Mouse (Mus musculus) cerebellum, postnatal 36 days (tissue): ENCODE measurements around the gene 1810055G02Rik.

Experiments
- DNase-seq, 2 experiments: peaks; one replicate each; pipeline ENCODE4 v3.0.0; 2021 to 2022; ENCODE audit warnings: mixed read lengths in 2 of 2

1810055G02Rik gene

DNA sequence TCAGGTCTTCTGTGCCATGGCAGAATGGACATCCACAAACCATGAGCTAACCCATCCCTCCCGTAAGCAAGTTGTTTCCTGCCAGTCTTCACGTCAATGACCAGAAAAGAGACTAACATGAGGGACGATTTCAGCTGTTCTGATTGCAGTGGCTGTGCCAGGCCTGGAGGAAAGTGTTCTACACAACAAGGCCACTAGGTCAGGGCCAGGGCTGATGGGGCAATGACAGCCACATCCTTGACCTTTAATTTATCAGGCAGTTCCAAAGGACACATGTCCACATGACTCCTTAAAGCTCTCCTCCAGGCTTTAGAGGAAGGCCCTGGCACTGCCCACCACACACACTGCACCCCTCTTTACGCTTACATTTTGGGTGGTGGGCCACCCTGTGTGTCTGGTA lies 12.6 kb upstream of the 1810055G02Rik start:
- no peak for DNase-seq

DNA sequence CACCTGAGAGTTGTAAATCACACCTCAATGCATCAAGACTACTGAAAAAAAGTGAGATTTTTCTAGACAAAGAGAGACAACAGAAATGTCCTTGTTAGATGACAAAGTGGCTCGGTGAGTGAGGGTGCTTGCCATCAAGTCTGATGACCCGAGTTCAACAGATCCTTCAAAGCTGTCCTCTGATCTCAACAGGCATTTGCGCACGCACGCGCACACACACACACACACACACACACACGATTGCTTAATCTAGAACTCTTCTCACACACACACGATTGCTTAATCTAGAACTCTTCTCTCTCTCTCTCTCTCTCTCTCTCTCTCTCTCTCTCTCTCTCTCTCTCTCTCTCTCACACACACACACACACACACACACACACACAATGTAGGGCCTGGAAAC lies 12.1 kb upstream of the 1810055G02Rik start:
- DNase-seq = no peak

DNA sequence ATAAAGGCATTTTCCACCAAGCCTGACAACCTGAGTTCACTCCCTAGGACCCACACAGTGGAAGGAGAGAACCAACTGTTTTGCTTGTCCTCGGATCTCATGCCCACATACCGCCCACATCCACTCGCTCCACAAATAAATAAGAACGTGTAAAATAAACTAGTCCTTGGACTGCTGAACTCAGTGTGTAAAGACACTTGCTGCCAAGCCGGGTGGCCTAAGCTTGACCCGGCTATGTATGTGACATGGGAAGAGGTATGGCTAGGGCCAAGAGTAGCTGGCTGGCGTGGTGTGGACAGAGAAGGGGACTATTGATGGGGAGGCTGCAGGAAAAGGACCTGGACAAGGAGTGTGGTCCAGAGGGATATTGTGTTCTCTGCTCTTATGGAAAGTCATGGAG lies 10.1 kb upstream of the 1810055G02Rik start:
- no peak for DNase-seq

DNA sequence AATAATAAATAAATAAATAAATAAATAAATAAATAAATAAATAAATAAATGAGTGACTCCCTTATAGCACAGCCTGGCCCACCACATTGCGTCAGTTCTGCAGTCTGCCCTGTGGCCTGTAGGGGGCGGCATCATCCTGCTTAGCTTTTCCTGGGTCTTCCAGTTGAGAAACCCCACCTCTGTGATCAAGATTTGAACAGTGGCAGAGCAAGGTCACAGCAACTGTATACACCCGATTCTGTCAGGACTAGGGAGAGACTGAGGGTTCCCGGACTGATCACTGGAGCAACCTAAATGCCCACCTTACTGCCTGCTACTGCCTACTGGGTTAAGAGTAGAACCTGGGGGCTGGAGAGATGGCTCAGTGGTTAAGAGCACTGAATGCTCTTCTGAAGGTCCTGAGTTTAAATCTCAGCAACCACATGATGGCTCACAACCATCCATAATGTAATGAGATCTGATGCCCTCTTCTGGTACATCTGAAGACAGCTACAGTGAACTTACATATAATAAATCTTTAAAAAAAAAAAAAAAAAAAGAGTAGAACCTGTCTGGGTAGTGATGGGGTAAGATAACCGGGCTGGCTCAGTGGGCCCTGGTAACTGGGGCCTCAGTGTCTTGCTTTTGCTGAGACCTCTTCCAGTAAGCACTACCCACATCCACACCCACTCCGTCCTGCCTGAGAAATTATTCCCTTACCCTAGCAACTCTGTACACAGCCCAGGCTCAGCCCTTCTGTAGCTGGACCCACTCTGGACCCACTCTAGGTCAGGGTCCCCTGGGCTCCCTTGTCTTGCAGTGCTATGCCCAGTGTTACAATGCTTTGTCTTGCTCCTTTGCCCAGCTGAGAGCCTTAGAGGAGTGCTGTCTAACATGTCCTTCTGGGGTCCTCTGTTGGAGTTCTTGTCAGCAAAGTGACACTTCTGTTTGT lies 8.3 kb upstream of the 1810055G02Rik start:
- peak; percentile 85 for DNase-seq

DNA sequence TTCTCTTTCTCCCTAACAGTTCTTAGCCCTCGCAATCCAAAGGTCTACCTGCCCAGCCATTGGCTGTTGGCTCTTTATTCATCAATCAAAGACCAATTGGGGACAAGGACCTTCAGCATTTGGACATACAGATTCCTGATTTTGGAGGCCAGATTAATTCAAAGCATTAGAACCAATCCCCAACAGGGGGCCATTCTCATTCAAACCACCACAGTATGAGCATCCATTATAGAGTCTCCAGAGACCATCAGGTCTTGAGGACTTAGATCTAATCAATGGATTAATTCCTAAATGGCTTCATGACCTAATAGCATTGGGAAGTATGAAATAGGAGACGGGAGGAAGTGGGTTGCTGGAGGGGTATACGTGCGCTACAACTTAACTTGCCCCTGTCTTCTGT lies 5.6 kb upstream of the 1810055G02Rik start:
- no peak for DNase-seq

DNA sequence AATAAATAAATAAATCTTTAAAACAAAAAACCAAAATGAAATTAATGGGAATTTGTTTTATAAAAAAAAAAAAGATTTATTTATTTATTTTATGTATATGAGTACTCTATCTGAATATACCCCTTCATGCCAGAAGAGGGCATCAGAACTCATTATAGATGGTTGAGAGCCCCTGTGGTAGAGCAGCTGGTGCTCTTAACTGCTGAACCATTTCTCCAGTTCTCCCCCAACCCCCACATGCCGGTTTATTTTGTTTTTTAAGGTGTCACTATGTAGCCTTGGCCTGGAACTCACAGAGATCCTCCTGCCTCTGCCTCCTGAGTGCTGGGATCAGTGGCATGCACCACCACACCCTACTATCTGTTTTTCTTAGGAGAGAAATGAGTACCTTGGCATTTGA lies 1.8 kb upstream of the 1810055G02Rik start:
- DNase-seq = no peak

DNA sequence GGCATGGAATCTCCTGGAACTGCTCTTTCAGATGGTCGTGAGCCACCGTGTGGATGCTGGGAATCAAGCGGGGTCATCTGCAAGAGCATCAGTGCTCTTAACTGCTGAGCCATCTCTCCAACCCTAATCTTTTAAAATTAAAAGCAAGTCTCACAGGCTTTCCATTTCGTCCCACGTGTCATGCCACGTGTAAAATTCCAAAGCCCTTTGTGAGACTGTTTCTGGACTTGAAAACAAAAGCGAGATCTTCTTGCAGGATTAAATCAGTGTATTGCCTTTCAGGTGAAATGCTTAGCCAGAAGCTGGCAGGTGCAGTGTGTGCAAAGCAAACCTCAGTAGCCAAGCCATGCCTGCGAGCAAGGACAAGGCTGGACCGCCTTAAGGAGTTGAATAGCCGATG lies 540 bp upstream of the 1810055G02Rik start:
- DNase-seq = no peak

DNA sequence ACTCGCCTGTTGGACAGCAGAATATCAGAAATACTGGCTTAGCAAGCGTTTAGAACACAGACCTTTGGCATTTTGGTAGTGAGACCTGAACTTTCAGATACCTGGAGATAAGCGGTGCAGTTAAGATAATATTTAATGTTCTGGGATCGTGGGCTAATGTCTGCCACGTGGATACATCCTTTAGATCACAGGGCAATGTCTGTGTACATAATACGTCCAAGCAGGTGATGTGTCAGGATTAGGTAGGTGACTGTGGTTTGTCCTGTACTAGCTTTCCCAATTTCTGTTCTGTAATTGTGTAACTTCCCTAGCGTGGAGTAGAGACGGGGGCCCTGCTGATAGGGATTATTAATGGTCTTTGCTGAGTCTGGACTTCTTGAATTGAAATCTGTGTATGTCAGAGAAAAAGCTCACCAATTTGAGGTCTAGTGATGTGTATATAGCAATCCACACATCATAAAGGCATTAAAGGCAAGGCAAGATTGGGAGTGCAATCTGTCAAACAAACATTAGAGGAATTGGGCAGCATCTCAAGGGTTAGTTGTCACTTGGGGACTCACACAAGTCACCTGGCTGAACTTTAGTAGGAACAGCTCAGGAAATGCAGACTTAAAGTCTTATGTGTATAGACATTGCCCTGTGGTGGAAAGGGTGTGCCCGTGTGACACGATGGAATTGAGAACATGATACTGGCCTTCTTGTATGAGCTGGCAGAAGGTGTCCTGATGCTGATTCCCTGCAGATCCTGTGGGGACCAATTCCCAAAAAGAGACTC lies 1.1 kb downstream of the 1810055G02Rik start:
- DNase-seq = no peak

DNA sequence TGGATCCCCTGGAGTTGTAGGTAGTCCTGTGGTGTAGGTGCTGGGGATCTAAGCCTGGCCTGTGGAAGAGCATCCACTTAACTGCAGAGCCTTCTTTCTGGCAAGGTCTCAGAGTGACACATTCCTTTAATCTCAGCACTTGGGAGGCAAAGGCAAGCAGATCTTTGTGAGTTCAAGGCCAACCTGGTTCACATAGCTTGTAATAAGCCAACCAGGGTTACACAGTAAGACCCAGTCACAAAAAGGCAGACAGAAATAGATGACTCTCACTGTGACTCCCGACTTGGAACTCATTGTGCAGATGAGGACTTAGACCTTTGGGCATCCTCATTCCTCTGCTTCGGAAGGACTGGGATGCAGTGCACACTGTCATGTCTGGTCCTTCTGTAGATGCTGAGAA lies 2.3 kb downstream of the 1810055G02Rik start:
- DNase-seq = no peak

DNA sequence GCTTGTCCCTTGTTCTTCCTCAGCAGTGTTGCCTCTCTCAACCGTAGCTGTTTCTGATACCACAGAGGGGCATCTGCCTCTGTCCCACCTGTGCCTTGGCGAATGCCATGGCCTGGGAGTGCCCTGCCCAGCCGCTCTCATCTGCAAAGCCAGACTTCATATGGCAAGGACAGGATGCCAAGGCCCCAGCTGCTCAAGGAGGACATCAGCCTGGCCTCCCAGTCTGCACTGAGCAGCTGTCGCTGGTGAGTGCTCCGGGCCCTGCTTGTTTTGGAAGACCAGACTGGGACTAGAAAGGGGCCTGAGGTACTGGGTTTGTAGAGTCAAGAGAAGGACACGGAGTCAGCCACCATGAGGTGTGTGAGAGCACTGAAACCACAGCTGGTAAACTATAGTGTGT lies 6.3 kb downstream of the 1810055G02Rik start:
- no peak for DNase-seq

DNA sequence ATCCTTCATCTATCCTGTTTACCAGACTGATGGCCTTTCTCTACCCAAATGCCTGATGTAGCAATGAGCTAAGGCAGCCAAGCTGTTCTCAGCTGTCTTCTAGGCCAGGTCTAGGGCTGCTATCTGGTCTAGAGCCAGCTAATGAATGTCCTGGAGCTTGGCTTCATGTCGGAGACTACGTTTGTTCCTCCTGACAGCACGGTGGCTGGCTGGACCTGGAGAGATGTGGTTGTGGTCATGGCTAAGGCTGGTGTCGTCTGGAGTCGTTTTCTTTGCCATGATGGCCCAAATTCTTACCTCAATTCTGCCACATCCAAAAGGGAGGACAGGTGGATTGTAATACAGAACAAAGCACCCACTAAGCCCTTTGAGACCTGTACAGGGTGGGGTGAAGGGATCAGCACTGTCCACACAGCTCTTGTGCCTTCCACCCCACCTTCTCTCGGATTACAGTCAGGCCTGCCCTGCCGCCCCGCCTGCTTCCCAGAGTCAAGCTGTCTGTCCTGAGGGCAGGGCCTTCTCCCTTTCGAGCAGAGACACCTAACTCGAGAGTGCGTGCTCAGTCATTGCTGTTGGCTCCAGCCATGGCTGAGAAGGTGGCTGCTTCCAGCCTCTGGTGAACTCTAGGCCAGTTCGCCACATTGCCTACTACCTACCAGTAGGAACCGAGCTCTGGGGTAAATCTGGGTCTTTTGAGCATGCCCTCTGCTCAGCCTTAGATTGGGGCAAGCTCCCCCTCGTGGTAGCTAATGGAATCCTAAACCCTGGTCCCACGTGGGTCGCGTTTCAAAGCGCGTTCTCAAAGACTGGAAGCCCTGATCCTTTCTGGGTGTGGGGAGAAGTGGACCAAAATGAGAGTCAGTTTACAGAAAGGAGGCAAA lies 10.6 kb downstream of the 1810055G02Rik start:
- DNase-seq = peak; percentile 64 to 68

DNA sequence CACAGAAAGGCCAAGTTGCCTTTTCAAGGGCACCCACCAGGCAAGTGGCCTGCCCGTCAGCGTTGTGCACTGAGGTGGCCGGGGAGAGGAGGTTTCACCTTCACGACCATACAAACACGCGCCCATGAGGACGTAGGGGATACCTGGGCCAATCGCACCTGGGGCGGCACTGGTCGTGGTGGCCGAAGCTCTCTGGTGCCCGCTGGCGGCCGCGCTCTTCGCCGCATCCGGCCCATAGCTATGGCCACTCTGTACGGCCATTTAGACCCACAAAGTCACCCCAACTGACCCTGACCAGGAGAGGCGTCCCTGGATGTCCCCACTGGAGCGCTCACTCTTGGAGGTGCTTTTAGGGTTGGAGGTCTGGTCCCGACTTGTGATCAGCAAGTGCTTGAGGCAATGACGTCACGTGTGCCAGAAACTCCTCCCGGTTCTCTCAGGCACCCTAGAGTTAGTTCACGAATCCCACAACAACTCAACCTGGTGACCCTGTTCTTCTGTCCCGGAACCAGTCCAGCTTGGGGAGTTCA lies 11.3 kb downstream of the 1810055G02Rik start:
- DNase-seq = peak; percentile 75 to 76

DNA sequence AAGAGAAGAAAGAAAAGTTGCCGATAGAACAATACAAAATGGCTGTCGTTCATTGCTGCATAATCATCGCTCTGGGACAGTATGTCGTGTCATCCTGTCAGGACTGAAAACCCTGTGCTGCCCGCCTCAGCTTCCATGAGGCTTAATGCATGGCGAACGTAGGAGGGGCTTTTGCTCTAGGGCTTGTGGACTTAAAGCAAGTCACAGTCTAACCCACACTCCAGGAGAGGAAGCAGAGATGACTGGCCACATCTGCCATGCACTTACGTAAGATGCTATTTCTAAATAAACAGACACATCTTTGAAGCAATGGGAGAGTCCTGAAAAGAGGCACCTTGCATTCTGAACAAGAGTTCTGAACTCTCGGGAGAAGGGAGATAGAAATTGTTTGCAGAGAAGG lies 15.1 kb downstream of the 1810055G02Rik start:
- no peak for DNase-seq

DNA sequence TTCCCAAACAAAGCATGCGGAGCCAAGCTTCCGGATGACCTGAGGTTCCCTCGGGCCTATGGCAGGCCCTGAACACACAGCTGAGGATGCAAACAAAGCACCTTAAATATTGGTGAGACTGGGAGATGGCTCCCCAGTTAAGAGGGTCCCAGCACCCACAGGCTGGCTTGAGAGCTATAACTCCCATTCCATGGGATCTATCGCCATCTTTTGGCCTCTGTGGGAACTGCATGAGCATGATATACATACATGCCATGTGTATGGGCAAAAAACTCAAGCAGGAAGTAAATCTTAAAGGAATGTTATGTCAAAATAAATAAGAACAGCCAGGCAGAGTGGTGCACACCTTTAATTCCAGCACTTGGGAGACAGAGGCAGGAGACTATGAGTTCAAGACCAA lies 15.8 kb downstream of the 1810055G02Rik start:
- DNase-seq = peak in 1 of 2 experiments; percentile 34

DNA sequence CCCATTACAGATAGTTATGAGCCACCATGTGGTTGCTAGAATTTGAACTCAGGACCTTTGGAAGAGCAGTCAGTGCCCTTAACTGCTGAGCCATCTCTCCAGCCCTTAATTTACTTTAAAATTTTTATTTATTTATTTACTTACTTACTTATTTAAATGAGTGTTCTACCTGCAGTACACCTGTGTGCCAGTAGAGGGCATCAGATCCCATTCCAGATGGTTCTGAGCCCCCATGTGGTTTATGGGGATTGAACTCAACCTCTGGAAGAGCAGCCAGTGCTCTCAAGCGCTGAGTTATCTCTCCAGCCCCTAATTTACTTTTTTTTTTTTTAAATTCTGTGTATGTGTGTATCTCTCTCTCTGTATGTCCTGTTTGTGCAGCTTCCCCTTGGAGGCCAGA lies 16.7 kb downstream of the 1810055G02Rik start:
- peak; percentile 73 to 83 for DNase-seq

DNA sequence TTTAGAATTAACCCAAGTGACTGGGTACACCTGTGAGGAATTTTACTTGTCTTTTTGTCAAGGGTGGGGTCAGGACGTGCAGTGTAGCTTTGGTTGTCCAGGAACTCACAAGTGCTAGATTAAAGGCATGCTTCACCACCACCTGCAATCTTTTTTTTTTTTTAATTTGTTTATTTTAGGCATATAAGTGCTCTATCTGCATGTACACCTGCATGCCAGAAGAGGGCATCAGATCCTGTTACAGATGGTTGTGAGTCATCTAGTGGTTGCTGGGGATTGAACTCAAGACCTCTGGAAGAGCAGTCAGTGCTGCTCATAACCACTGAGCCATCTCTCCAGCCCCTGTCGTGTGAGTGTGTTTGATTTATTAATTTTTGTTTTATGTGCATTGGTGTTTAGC lies 20.8 kb downstream of the 1810055G02Rik start:
- no peak for DNase-seq

DNA sequence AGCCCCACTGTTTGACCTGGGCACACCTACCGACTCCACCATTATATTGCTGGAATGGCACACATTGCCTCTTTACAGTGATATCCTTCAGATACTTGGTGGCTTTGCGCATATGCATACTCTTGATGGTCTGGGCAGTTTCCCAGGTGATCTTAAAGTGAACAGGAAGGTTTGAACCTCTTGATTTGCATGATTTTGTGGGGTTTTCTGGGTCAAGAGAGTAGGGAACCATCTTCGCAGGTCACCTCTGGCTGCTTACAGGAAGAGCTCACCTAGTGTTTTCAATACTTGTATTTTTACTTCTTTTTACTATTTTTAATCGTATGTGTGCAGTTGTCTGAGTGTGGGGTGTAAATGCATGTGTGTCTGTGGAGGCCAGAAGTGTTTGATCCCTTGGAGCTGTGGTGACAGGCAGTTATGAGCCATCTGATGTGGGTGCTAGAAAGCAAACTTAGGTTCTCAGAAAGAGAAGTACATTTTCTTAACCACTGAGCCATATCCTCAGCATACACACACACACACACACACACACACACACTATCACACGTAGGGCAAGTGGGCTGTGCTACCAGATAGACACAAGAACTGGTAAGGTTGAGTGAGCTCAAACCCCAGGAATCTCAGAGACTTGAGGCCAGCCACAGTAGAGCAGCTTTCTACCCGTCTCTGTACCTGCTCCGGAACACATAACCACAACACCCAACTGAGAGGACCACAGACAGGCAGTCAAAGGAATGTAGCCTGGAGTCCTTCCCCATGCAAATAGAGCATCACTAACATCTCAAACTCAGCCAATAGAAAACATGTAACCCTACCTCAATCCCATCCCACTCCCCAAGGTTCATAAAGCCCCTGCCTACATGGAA lies 22.9 kb downstream of the 1810055G02Rik start:
- no peak for DNase-seq

DNA sequence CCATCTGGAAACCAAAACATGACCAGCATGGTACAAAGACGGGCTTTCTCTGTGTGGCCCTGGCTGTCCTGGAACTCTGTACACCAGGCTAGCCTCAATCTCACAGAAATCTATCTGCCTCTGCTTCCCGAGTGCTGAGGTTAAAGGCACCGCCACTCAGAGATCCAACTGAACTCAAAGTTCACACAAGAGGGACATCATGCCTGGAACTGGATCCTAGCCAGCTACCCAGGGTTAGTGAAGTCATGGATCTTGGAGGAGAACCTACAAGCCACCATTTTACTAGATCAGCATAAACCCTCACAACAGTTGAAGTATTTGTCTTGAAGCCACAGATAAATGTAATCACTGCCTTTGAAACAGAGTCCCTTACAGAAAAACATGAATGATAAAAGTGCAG lies 27.9 kb downstream of the 1810055G02Rik start:
- DNase-seq = no peak

DNA sequence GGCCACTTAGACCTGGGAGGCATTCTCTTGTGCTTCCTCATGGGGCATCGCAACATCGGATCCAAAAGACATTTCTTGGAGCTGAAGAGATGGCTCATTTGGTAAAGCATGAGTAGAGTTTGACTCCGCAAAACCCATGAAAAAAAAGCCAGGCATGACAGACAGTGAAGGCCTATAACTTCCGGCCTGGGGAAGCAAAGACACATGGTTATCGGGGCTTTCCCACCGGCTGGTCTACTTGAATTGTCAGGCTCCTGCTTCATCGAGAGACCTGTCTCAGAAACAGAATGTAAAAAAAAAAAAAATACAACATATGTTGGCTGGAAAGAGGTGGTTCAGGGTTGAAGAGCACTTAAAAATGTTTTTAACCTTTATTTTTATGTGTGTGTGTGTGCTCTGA lies 31.6 kb downstream of the 1810055G02Rik start:
- no peak for DNase-seq

DNA sequence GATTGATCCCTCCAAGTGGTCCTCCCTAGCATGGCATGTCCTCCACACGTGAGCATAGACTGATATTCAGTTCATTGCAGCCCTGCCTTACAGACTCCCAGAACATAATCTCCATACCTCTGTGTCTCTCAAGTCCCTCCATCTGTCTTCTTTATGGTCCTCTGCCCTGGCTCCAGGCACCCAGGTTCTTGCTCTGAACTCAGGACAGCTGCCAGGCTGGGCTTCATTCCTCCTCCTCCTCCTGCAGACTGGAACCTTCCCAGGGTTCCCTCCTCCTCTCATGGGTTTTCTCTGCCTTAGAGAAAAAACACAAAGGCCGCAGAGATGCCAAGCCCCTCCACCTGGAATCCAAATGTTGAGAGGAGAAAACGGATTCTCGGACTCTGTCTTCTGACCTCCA lies 34.6 kb downstream of the 1810055G02Rik start:
- peak; percentile 27 to 29 for DNase-seq

DNA sequence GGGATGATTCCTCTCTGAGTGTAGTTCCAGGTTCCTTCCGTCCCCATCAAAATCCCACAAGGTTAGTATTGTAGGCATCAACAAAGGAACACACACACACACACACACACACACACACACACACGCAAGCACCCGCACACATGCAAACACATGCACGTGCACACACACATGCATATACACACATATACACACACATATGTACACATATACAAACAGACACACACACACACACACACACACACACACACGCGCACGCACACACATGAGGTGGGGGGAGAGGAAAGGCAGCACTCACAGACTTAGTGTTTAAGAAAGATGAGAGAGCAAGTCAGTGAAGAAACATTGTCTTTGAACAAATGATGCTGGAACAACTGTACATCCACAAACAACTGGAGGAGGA lies 35.3 kb downstream of the 1810055G02Rik start:
- no peak for DNase-seq
